Mouse (Mus musculus): Measurements from ENCODE around the gene Cpvl. TPM values are rescaled to one million over a fixed set of nuclear protein-coding genes. Genes with fewer than 3 reads are reported as not detected.

Cpvl gene
- polyA plus RNA-seq, 1 experiment from 2014 or later: 0.59 TPM

DNA sequence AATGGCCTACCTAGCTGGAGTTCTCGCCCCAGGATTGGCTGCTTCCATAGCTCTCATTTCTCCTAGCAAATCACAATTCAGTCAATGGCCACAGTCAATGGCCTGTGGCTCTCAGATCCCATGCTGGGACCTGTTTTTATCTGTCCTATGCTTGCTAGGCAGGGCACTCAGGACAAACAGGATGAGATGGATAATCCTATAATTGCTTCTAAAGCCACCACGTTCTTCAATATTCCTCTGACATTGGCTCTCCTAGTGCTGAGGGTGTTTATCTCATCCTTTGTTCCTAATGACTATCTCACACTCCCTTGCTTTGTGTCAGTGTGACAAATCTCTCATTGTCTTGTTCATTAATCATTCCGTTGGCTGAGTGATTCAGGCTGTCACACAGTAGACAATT is 39.5 kb downstream of the Cpvl start:
- Histone ChIP-seq H3K9ac (ENCODE audit: low read depth, low read length) (no peak overlapping the region), H3K27me3 (ENCODE audit: insufficient read depth, low read length) (no peaks in the 10 kb centered on the region), H3K36me3 (ENCODE audit: insufficient read depth, low read length) (no peaks in the 10 kb centered on the region), H3K4me1 (replicated peaks; ENCODE audit: insufficient read depth, low read length) (no peaks in the 10 kb centered on the region; the same call in 1 of the 2 replicates), H3K4me2 (ENCODE audit: low read length) (no peak overlapping the region), H3K27ac (no peak overlapping the region), H3K4me3 (replicated peaks; ENCODE audit: low read depth, low read length) (no peak overlapping the region), H3K9me3 (replicated peaks; ENCODE audit: low read length) (no peaks in the 10 kb centered on the region)
- no peak for TF ChIP-seq CTCF (IDR thresholded peaks at IDR 0.05; ENCODE audit: low read depth)
- ATAC-seq (replicated peaks; ENCODE audit: low FRiP score, low read depth) (no peak), DNase-seq (ENCODE audit: low spot score) (no peak)
- WGBS: 59% methylated on average over 3 of the region's 3 CpGs

GRCm38 (mm10) chr6:53937143-53938134 is 41.0 kb downstream of the Cpvl start:
- no peak; the same call in 1 of the 2 replicates for ATAC-seq (replicated peaks; ENCODE audit: low FRiP score, low read depth)
- WGBS: 63% methylated on average over 15 of the region's 15 CpGs

DNA sequence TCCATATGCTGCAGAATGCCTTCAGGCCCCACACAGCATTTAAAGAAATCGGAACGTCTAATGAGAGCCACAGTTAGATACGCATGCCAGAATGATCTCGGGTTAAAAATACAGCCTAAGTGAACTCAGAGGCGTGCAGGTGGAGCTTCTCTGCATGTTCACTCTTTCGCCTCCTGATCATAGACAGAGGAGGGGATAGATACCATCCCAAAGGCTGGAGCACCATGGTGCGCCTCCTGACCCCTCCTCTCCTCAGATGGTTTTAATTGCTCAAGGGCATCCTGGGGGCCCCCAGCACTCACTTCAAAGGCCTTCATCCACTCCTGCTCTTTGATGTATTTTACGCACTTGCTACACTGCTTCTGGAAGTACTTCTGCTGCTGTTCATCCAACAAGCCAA is 46.9 kb downstream of the Cpvl start:
- ATAC-seq (replicated peaks; ENCODE audit: low FRiP score, low read depth): no peak
- no peaks in the 10 kb centered on the region for H3K9me3 ChIP-seq (replicated peaks; ENCODE audit: low read length)
- no peaks in the 10 kb centered on the region for H3K27me3 ChIP-seq (ENCODE audit: insufficient read depth, low read length)
- no peak overlapping the region for H3K4me2 ChIP-seq (ENCODE audit: low read length)
- no peak overlapping the region for H3K4me3 ChIP-seq (replicated peaks; ENCODE audit: low read depth, low read length)
- 34% methylated on average over 8 of the region's 8 CpGs for WGBS
- no peak overlapping the region for H3K27ac ChIP-seq
- no peak overlapping the region for H3K9ac ChIP-seq (ENCODE audit: low read depth, low read length)
- no peaks in the 10 kb centered on the region for H3K4me1 ChIP-seq (replicated peaks; ENCODE audit: insufficient read depth, low read length)
- TF ChIP-seq CTCF (IDR thresholded peaks at IDR 0.05; ENCODE audit: low read depth): no peak
- no peak for DNase-seq (ENCODE audit: low spot score)
- H3K36me3 ChIP-seq (ENCODE audit: insufficient read depth, low read length): no peaks in the 10 kb centered on the region

More at GRCm38 (mm10) chr6:53937143-53938134, 41.0 kb downstream of the Cpvl start:
- Histone ChIP-seq H3K36me3 (ENCODE audit: insufficient read depth, low read length) (no peaks in the 10 kb centered on the region), H3K4me2 (ENCODE audit: low read length) (no peak overlapping the region), H3K27me3 (ENCODE audit: insufficient read depth, low read length) (no peaks in the 10 kb centered on the region), H3K4me1 (replicated peaks; ENCODE audit: insufficient read depth, low read length) (no peaks in the 10 kb centered on the region), H3K27ac (no peak overlapping the region), H3K9ac (ENCODE audit: low read depth, low read length) (no peak overlapping the region), H3K9me3 (replicated peaks; ENCODE audit: low read length) (no peaks in the 10 kb centered on the region), H3K4me3 (replicated peaks; ENCODE audit: low read depth, low read length) (no peak overlapping the region)
- no peak for TF ChIP-seq CTCF (IDR thresholded peaks at IDR 0.05; ENCODE audit: low read depth)
- no peak for DNase-seq (ENCODE audit: low spot score)

DNA sequence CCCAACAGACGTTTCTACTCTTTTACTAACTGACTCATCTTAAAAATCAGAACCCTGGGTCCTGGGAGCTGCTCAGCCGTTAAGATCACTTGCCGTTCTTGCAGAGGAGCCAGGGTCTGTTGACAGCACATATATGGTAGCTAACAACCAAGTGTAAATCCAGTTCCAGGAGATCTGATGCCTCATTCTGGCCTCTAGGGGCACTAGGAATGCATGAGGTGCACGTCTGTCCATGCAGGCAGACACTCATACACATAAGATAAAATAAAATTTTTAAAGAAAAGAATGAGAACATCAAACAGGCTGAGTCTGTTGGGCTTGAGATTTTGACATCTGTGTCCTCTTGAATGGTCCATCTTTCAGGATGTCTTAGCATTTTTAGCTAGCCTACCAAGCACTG is 48.6 kb downstream of the Cpvl start:
- no peak overlapping the region for H3K27ac ChIP-seq
- WGBS: 50% methylated on average over 4 of the region's 4 CpGs
- no peak overlapping the region for H3K4me2 ChIP-seq (ENCODE audit: low read length)
- no peaks in the 10 kb centered on the region for H3K27me3 ChIP-seq (ENCODE audit: insufficient read depth, low read length)
- H3K4me3 ChIP-seq (replicated peaks; ENCODE audit: low read depth, low read length): no peak overlapping the region
- no peak overlapping the region for H3K9ac ChIP-seq (ENCODE audit: low read depth, low read length)
- H3K9me3 ChIP-seq (replicated peaks; ENCODE audit: low read length): no peaks in the 10 kb centered on the region
- peak; percentile 41; the same call in 1 of the 2 replicates for TF ChIP-seq CTCF (IDR thresholded peaks at IDR 0.05; ENCODE audit: low read depth)
- ATAC-seq (replicated peaks; ENCODE audit: low FRiP score, low read depth) (no peak), DNase-seq (ENCODE audit: low spot score) (no peak)
- no peaks in the 10 kb centered on the region for H3K36me3 ChIP-seq (ENCODE audit: insufficient read depth, low read length)
- H3K4me1 ChIP-seq (replicated peaks; ENCODE audit: insufficient read depth, low read length): 0 out of 2 replicates have a peak, but pooled peaks cover 4% of the 10 kb centered on the region

DNA sequence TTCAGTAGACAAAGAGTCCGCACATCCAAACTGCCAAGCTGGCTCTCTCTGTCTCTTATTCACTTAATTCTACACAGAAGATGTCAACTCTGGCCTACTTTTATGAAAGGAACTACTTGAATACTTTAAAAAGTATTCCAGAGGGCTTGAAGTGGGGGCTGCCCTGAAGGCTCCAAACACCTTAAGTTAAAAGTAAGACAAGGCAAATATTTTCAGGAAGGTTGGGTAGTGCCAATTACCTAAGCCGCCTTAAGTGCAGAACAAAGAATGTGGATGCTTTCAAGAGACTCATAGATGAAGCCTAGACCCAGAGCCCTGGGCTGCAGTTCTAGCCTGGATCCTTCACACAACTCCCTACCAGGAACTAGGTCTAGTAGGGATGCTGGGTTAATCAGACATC is 52.3 kb downstream of the Cpvl start:
- DNase-seq (ENCODE audit: low spot score) (no peak), ATAC-seq (replicated peaks; ENCODE audit: low FRiP score, low read depth) (no peak)
- Histone ChIP-seq H3K36me3 (ENCODE audit: insufficient read depth, low read length) (no peaks in the 10 kb centered on the region), H3K4me3 (replicated peaks; ENCODE audit: low read depth, low read length) (no peak overlapping the region), H3K9me3 (replicated peaks; ENCODE audit: low read length) (no peaks in the 10 kb centered on the region), H3K27ac (no peak overlapping the region), H3K4me2 (ENCODE audit: low read length) (no peak overlapping the region), H3K27me3 (ENCODE audit: insufficient read depth, low read length) (no peaks in the 10 kb centered on the region), H3K4me1 (replicated peaks; ENCODE audit: insufficient read depth, low read length) (0 out of 2 replicates have a peak, but pooled peaks cover 4% of the 10 kb centered on the region), H3K9ac (ENCODE audit: low read depth, low read length) (no peak overlapping the region)
- TF ChIP-seq CTCF (IDR thresholded peaks at IDR 0.05; ENCODE audit: low read depth): no peak
- WGBS: 77% methylated on average over 2 of the region's 2 CpGs

- Histone ChIP-seq H3K9me3 (replicated peaks; ENCODE audit: low read length) (no peaks in the 10 kb centered on the region), H3K4me1 (replicated peaks; ENCODE audit: insufficient read depth, low read length) (0 out of 2 replicates have a peak, but pooled peaks cover 4% of the 10 kb centered on the region), H3K27me3 (ENCODE audit: insufficient read depth, low read length) (no peaks in the 10 kb centered on the region), H3K4me3 (replicated peaks; ENCODE audit: low read depth, low read length) (no peak overlapping the region), H3K27ac (no peak overlapping the region), H3K9ac (ENCODE audit: low read depth, low read length) (no peak overlapping the region), H3K36me3 (ENCODE audit: insufficient read depth, low read length) (no peaks in the 10 kb centered on the region), H3K4me2 (ENCODE audit: low read length) (no peak overlapping the region)
- DNase-seq (ENCODE audit: low spot score): no peak
- TF ChIP-seq CTCF (IDR thresholded peaks at IDR 0.05; ENCODE audit: low read depth): no peak
- no peak for ATAC-seq (replicated peaks; ENCODE audit: low FRiP score, low read depth)
- 51% methylated on average over 8 of the region's 8 CpGs for WGBS
These were observed 53.3 kb downstream of the Cpvl start for GRCm38 (mm10) chr6:53925192-53925591.
